Comparison of ENCODE assay signal across 8 mouse cellular contexts in genomic region chr3:126668692-126669091, GRCm38 (mm10).
A peak's percentile ranks its signal among the peaks of the same experiment; 100 is the strongest.
DNase-seq lines count a peak whose midpoint lies in the region.

No protein-coding gene starts in this region.

- peak; percentile 91 for DNase-seq in heart, adult 11 months
- no peak for DNase-seq in heart, postnatal 36 days
- DNase-seq in lung, adult 18-20 months = peak; percentile 30 to 31
- no peak for DNase-seq in lung, postnatal 4 days
- DNase-seq in cerebellum, adult 18-20 months = peak; percentile 45 to 54
- DNase-seq in lung, postnatal 36 days = peak; percentile 44
- no peak for DNase-seq in thymus, postnatal 14 days
- DNase-seq in frontal cortex, adult 2 months (ENCODE audit: extremely low spot score in 1 of 2, low spot score in 1 of 2) = no peak

- intact Hi-C loops in heart, postnatal 36 days (cut with DNase I) = no loop called here

Comparison
In these comparisons a context has a peak if more than half of its experiments do, and no peak if none do; other contexts are left out.
1. DNase-seq: peak in heart, adult 11 months (single experiment), lung, adult 18-20 months (2 of 2), cerebellum, adult 18-20 months (2 of 2) and lung, postnatal 36 days (single experiment); none in heart, postnatal 36 days (0 of 2), lung, postnatal 4 days (0 of 2), thymus, postnatal 14 days (single experiment) and frontal cortex, adult 2 months (0 of 2).